ENCODE assay signal across 28 mouse cellular contexts in genomic region chr4:152719416-152720127, GRCm38 (mm10).
A peak's percentile ranks its signal among the peaks of the same experiment; 100 is the strongest.
DNase-seq lines count a peak whose midpoint lies in the region; ATAC-seq and TF ChIP-seq lines count a peak whose summit lies in the region.
"Had no signal": no experiment of that assay in that cellular context is flagged by ENCODE, and none has a peak within 500 bp of the region (broad histone marks: within the 10 kb centered on the region; RNA-seq: fewer than 3 reads in every experiment).

No protein-coding gene starts in this region.

- H3K27me3 ChIP-seq in hindbrain, embryonic 13.5 days, result 0 out of 2 replicates have a peak, but pooled peaks cover 8% of the 10 kb centered on the region
- no peaks in the 10 kb centered on the region for H3K27me3 ChIP-seq in hindbrain, embryonic 14.5 days (ENCODE audit: control insufficient read depth, insufficient read depth, low read length)
- H3K27me3 ChIP-seq in midbrain, embryonic 13.5 days, result peaks cover 6% of the 10 kb centered on the region; the same call in 1 of the 2 replicates
- no peaks in the 10 kb centered on the region for H3K27me3 ChIP-seq in midbrain, embryonic 10.5 days (ENCODE audit: low read depth, poor library complexity, severe bottlenecking)
- no peaks in the 10 kb centered on the region for H3K27me3 ChIP-seq in midbrain, postnatal 0 days (ENCODE audit: insufficient read depth, low read length)
- no peaks in the 10 kb centered on the region for H3K27me3 ChIP-seq in intestine, embryonic 16.5 days (replicated peaks; ENCODE audit: control insufficient read depth, insufficient read depth, low read length)
- H3K27me3 ChIP-seq: forebrain, embryonic 13.5 days; hindbrain, embryonic 12.5 days; Patski had no signal

- no peak overlapping the region for H3K4me3 ChIP-seq in hindbrain, embryonic 13.5 days
- H3K4me3 ChIP-seq in hindbrain, embryonic 14.5 days (replicated peaks; ENCODE audit: low read length), result no peak overlapping the region
- H3K4me3 ChIP-seq in midbrain, embryonic 13.5 days (replicated peaks), result no peak overlapping the region
- no peak overlapping the region for H3K4me3 ChIP-seq in midbrain, embryonic 10.5 days
- no peak overlapping the region for H3K4me3 ChIP-seq in midbrain, postnatal 0 days (ENCODE audit: low read depth, low read length)
- H3K4me3 ChIP-seq in intestine, embryonic 16.5 days (ENCODE audit: low read length), result no peak overlapping the region
- H3K4me3 ChIP-seq: forebrain, embryonic 13.5 days; hindbrain, embryonic 12.5 days; layer of hippocampus, adult 2 months; limb, embryonic 10.5 days; limb, embryonic 15.5 days; midbrain, embryonic 12.5 days; myocyte had no signal

- no peak overlapping the region for H3K9ac ChIP-seq in hindbrain, embryonic 13.5 days
- no peak overlapping the region for H3K9ac ChIP-seq in hindbrain, embryonic 14.5 days
- no peak overlapping the region for H3K9ac ChIP-seq in midbrain, embryonic 13.5 days (replicated peaks)
- H3K9ac ChIP-seq in midbrain, postnatal 0 days (replicated peaks; ENCODE audit: low read length, poor library complexity, severe bottlenecking), result no peak overlapping the region
- H3K9ac ChIP-seq in intestine, embryonic 16.5 days (ENCODE audit: low read depth, low read length), result no peak overlapping the region
- H3K9ac ChIP-seq: forebrain, embryonic 13.5 days; hindbrain, embryonic 12.5 days; limb, embryonic 15.5 days; liver, embryonic 14.5 days; midbrain, embryonic 12.5 days had no signal

- peaks cover 22% of the 10 kb centered on the region for H3K4me1 ChIP-seq in hindbrain, embryonic 13.5 days (replicated peaks)
- peaks cover 8% of the 10 kb centered on the region for H3K4me1 ChIP-seq in hindbrain, embryonic 14.5 days (replicated peaks; ENCODE audit: control insufficient read depth, insufficient read depth, low read length)
- peaks cover 13% of the 10 kb centered on the region for H3K4me1 ChIP-seq in midbrain, embryonic 13.5 days (replicated peaks)
- H3K4me1 ChIP-seq in midbrain, embryonic 10.5 days, result peaks cover 6% of the 10 kb centered on the region
- H3K4me1 ChIP-seq in midbrain, postnatal 0 days (ENCODE audit: insufficient read depth, low read length), result no peaks in the 10 kb centered on the region
- H3K4me1 ChIP-seq in intestine, embryonic 16.5 days (ENCODE audit: control insufficient read depth, insufficient read depth, low read length), result no peaks in the 10 kb centered on the region
- H3K4me1 ChIP-seq: limb, embryonic 15.5 days had no signal

- no peak for ATAC-seq in hindbrain, embryonic 13.5 days (ENCODE audit: low FRiP score)
- no peak for ATAC-seq in hindbrain, embryonic 14.5 days (ENCODE audit: low FRiP score)
- no peak for ATAC-seq in midbrain, embryonic 13.5 days
- ATAC-seq in midbrain, postnatal 0 days (ENCODE audit: low FRiP score), result no peak
- ATAC-seq in intestine, embryonic 16.5 days, result no peak
- ATAC-seq: forebrain, embryonic 13.5 days; Patski had no signal

- no peak overlapping the region for H3K4me2 ChIP-seq in hindbrain, embryonic 13.5 days
- H3K4me2 ChIP-seq in hindbrain, embryonic 14.5 days (replicated peaks), result no peak overlapping the region
- H3K4me2 ChIP-seq in midbrain, embryonic 13.5 days (replicated peaks), result no peak overlapping the region
- no peak overlapping the region for H3K4me2 ChIP-seq in midbrain, postnatal 0 days (ENCODE audit: low read depth, low read length, poor library complexity, severe bottlenecking)
- no peak overlapping the region for H3K4me2 ChIP-seq in intestine, embryonic 16.5 days (ENCODE audit: low read depth, low read length)
- H3K4me2 ChIP-seq: forebrain, embryonic 13.5 days; hindbrain, embryonic 12.5 days; limb, embryonic 15.5 days; midbrain, embryonic 12.5 days had no signal

- H3K9me3 ChIP-seq in hindbrain, embryonic 13.5 days, result no peaks in the 10 kb centered on the region
- no peaks in the 10 kb centered on the region for H3K9me3 ChIP-seq in hindbrain, embryonic 14.5 days (ENCODE audit: control insufficient read depth, low read length)
- no peaks in the 10 kb centered on the region for H3K9me3 ChIP-seq in midbrain, embryonic 13.5 days
- no peaks in the 10 kb centered on the region for H3K9me3 ChIP-seq in midbrain, embryonic 10.5 days (replicated peaks)
- H3K9me3 ChIP-seq in midbrain, postnatal 0 days (ENCODE audit: low read length), result no peaks in the 10 kb centered on the region
- no peaks in the 10 kb centered on the region for H3K9me3 ChIP-seq in intestine, embryonic 16.5 days (ENCODE audit: control insufficient read depth, low read length)
- H3K9me3 ChIP-seq: forebrain, embryonic 13.5 days; hindbrain, embryonic 12.5 days; limb, embryonic 10.5 days; limb, embryonic 15.5 days; midbrain, embryonic 12.5 days had no signal

- H3K27ac ChIP-seq in hindbrain, embryonic 13.5 days, result peak overlapping the region; percentile 52; the same call in 1 of the 2 replicates
- H3K27ac ChIP-seq in hindbrain, embryonic 14.5 days, result no peak overlapping the region
- peak overlapping the region; percentile 26; the same call in 1 of the 2 replicates for H3K27ac ChIP-seq in midbrain, embryonic 13.5 days
- H3K27ac ChIP-seq in midbrain, embryonic 10.5 days (replicated peaks), result no peak overlapping the region
- H3K27ac ChIP-seq in midbrain, postnatal 0 days (ENCODE audit: low read depth, low read length), result no peak overlapping the region
- no peak overlapping the region for H3K27ac ChIP-seq in intestine, embryonic 16.5 days (ENCODE audit: low read length)
- H3K27ac ChIP-seq: forebrain, embryonic 13.5 days; hindbrain, embryonic 12.5 days; layer of hippocampus, adult 2 months; limb, embryonic 10.5 days; limb, embryonic 15.5 days; liver, embryonic 14.5 days; macrophage; midbrain, embryonic 12.5 days had no signal

- H3K36me3 ChIP-seq in hindbrain, embryonic 13.5 days, result no peaks in the 10 kb centered on the region
- H3K36me3 ChIP-seq in hindbrain, embryonic 14.5 days (replicated peaks; ENCODE audit: control insufficient read depth, insufficient read depth), result no peaks in the 10 kb centered on the region
- no peaks in the 10 kb centered on the region for H3K36me3 ChIP-seq in midbrain, embryonic 13.5 days
- no peaks in the 10 kb centered on the region for H3K36me3 ChIP-seq in midbrain, embryonic 10.5 days
- no peaks in the 10 kb centered on the region for H3K36me3 ChIP-seq in midbrain, postnatal 0 days (ENCODE audit: insufficient read depth, low read length)
- H3K36me3 ChIP-seq in intestine, embryonic 16.5 days (ENCODE audit: control insufficient read depth, insufficient read depth, low read length), result no peaks in the 10 kb centered on the region
- H3K36me3 ChIP-seq: hindbrain, embryonic 12.5 days; limb, embryonic 10.5 days; limb, embryonic 15.5 days; midbrain, embryonic 12.5 days had no signal

- WGBS in hindbrain, embryonic 13.5 days, result 67% methylated on average over 15 of the region's 15 CpGs
- 54% methylated on average over 15 of the region's 15 CpGs for WGBS in hindbrain, embryonic 14.5 days
- 66% methylated on average over 15 of the region's 15 CpGs for WGBS in midbrain, embryonic 13.5 days
- 85% methylated on average over 15 of the region's 15 CpGs for WGBS in midbrain, embryonic 10.5 days
- 57% methylated on average over 15 of the region's 15 CpGs for WGBS in midbrain, postnatal 0 days
- WGBS in intestine, embryonic 16.5 days, result 85% methylated on average over 15 of the region's 15 CpGs

- TF ChIP-seq CTCF in midbrain, postnatal 0 days (IDR thresholded peaks at IDR 0.05), result no peak

- DNase-seq in hindbrain, embryonic 14.5 days (ENCODE audit: low spot score), result no peak
- no peak for DNase-seq in midbrain, embryonic 10.5 days (ENCODE audit: low spot score)
- peak; percentile 70 for DNase-seq in midbrain, postnatal 0 days (ENCODE audit: low spot score)
- DNase-seq in retina, postnatal 1 day, result peak; percentile 50
- DNase-seq: adrenal gland, postnatal 10 days; cerebellum, adult 11-12 months; cerebellum, postnatal 36 days; gastrocnemius, postnatal 14 days; heart, postnatal 14 days; kidney, adult 2 months; kidney, postnatal 36 days; lung, adult 2 months; lung, postnatal 10 days; thymus, adult 2 months; thymus, postnatal 36 days had no signal

Comparison
In these comparisons a context has a peak if more than half of its experiments do, and no peak if none do; other contexts are left out.
1. H3K27ac ChIP-seq: peak in hindbrain, embryonic 13.5 days (single experiment) and midbrain, embryonic 13.5 days (single experiment); none in hindbrain, embryonic 14.5 days (single experiment), midbrain, embryonic 10.5 days (single experiment), midbrain, postnatal 0 days (single experiment) and intestine, embryonic 16.5 days (single experiment).
2. DNase-seq: peak in midbrain, postnatal 0 days (single experiment) and retina, postnatal 1 day (single experiment); none in hindbrain, embryonic 14.5 days (single experiment) and midbrain, embryonic 10.5 days (single experiment).